Mouse (Mus musculus): ENCODE data around the gene Gpat3. TPM values are rescaled to one million over a fixed set of nuclear protein-coding genes. Genes with fewer than 3 reads are reported as not detected.

Gene Gpat3
- polyA plus RNA-seq, 1 experiment from 2014 or later = 0.57 TPM

DNA sequence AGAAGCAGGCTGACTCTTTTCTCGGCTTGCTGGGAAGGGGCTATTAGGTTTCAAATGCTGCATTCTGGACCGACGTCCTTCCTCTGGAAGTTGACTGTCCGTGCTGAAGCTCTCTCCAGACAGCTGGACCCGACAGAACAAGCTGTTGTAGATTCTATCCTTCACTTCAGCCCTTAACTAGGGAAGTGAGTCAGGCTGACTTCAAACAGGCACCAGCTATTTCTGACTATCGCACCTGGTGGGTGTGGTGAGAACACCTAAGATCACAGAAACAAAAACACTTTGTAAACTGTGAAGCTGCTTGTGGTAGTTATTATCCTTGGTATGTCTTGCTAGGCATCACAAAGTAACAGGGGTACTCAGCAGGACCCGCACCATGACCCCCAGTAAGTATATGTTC, 19.0 kb upstream of the Gpat3 start:
- H3K4me2 ChIP-seq (ENCODE audit: low read length) = no peak overlapping the region
- no peak overlapping the region for H3K27ac ChIP-seq (ENCODE audit: low read length)
- no peaks in the 10 kb centered on the region for H3K4me1 ChIP-seq (ENCODE audit: control insufficient read depth, insufficient read depth, low read length)
- H3K36me3 ChIP-seq (ENCODE audit: control insufficient read depth, insufficient read depth, low read length) = no peaks in the 10 kb centered on the region
- 82% methylated on average over 7 of the region's 7 CpGs for whole genome bisulfite sequencing
- H3K4me3 ChIP-seq (ENCODE audit: low read depth, low read length) = no peak overlapping the region
- H3K9me3 ChIP-seq (replicated peaks; ENCODE audit: control insufficient read depth, low read length, poor library complexity, severe bottlenecking) = no peaks in the 10 kb centered on the region
- no peak overlapping the region for H3K9ac ChIP-seq (ENCODE audit: low read depth, low read length)
- H3K27me3 ChIP-seq (ENCODE audit: control insufficient read depth, insufficient read depth, low read depth, low read length) = no peaks in the 10 kb centered on the region
- no peak for ATAC-seq

DNA sequence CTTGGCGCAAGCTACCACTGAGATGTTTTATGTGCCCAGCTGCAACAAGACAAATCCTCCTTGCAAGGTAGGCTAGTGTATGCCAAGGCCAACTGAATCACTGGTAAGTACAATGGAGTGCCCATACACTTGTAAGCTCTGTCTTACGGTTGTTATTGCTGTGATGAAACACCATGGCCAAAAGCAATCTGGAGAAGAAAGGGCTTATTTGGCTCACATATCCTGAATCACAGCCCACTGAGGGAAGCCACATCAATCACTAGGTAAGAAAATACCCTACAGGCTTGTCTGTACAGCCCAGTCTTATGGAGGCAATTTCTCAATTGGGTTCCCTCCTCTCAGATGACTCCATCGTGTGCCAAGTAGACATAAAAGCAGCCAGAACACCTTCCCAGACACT, 16.8 kb upstream of the Gpat3 start:
- WGBS = 88% methylated on average over 3 of the region's 3 CpGs

DNA sequence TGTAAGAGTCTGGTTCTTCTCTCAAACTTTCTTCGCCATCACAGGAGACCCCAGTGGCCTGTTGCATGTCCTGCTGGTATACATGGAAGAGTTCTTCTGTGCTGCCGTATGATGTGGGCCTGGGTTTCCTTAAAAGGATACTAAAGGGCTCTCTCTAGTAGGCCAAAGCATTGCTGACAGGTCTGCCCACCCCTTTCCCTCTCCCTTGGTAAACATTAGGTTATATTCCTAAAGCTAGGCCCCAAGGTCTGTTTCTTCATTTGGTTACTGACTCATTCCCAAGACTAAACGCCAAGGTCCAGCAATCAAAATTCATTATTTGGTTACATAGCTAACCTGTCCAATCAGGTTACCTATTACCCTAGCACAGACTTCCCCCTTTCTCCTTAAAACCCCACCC, 12.8 kb upstream of the Gpat3 start:
- 94% methylated on average over 3 of the region's 3 CpGs for WGBS
- H3K27me3 ChIP-seq (ENCODE audit: control insufficient read depth, insufficient read depth, low read depth, low read length) = no peaks in the 10 kb centered on the region
- H3K4me2 ChIP-seq (ENCODE audit: low read length) = no peak overlapping the region
- ATAC-seq = no peak
- no peak overlapping the region for H3K9ac ChIP-seq (ENCODE audit: low read depth, low read length)
- H3K9me3 ChIP-seq (replicated peaks; ENCODE audit: control insufficient read depth, low read length, poor library complexity, severe bottlenecking) = no peaks in the 10 kb centered on the region
- no peaks in the 10 kb centered on the region for H3K36me3 ChIP-seq (ENCODE audit: control insufficient read depth, insufficient read depth, low read length)
- no peaks in the 10 kb centered on the region for H3K4me1 ChIP-seq (ENCODE audit: control insufficient read depth, insufficient read depth, low read length)
- H3K27ac ChIP-seq (ENCODE audit: low read length) = no peak overlapping the region
- no peak overlapping the region for H3K4me3 ChIP-seq (ENCODE audit: low read depth, low read length)

More for the DNA sequence above, 16.8 kb upstream of the Gpat3 start:
- Histone ChIP-seq H3K4me2 (ENCODE audit: low read length) (no peak overlapping the region), H3K36me3 (ENCODE audit: control insufficient read depth, insufficient read depth, low read length) (no peaks in the 10 kb centered on the region), H3K27me3 (ENCODE audit: control insufficient read depth, insufficient read depth, low read depth, low read length) (no peaks in the 10 kb centered on the region), H3K4me1 (ENCODE audit: control insufficient read depth, insufficient read depth, low read length) (no peaks in the 10 kb centered on the region), H3K9ac (ENCODE audit: low read depth, low read length) (no peak overlapping the region), H3K27ac (ENCODE audit: low read length) (no peak overlapping the region), H3K4me3 (ENCODE audit: low read depth, low read length) (no peak overlapping the region), H3K9me3 (replicated peaks; ENCODE audit: control insufficient read depth, low read length, poor library complexity, severe bottlenecking) (no peaks in the 10 kb centered on the region)
- ATAC-seq = no peak

DNA sequence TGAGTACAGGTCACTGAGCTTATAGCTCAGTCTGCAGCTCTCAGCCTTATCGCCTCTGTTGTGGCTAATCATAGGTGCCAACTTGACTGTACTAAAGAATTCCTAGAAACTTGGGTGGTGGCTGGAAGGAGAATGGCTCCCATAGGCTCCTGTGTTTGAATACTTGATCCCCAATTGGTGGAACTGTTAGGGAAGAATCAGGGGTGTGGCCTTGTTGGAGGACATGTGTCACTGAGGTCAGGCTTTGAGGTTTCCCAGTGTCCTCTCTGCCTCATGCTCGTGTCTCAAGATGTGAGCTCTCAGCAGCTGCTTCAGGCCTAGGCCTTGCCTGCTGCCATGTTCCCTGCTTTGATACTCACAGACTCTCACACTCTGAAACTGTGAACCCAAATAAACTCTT, 11.7 kb upstream of the Gpat3 start:
- Histone ChIP-seq H3K4me1 (ENCODE audit: control insufficient read depth, insufficient read depth, low read length) (no peaks in the 10 kb centered on the region), H3K27me3 (ENCODE audit: control insufficient read depth, insufficient read depth, low read depth, low read length) (no peaks in the 10 kb centered on the region), H3K9me3 (replicated peaks; ENCODE audit: control insufficient read depth, low read length, poor library complexity, severe bottlenecking) (no peaks in the 10 kb centered on the region), H3K9ac (ENCODE audit: low read depth, low read length) (no peak overlapping the region), H3K27ac (ENCODE audit: low read length) (no peak overlapping the region), H3K4me2 (ENCODE audit: low read length) (no peak overlapping the region), H3K36me3 (ENCODE audit: control insufficient read depth, insufficient read depth, low read length) (no peaks in the 10 kb centered on the region), H3K4me3 (ENCODE audit: low read depth, low read length) (no peak overlapping the region)
- 93% methylated on average over 2 of the region's 2 CpGs for WGBS
- ATAC-seq = no peak

DNA sequence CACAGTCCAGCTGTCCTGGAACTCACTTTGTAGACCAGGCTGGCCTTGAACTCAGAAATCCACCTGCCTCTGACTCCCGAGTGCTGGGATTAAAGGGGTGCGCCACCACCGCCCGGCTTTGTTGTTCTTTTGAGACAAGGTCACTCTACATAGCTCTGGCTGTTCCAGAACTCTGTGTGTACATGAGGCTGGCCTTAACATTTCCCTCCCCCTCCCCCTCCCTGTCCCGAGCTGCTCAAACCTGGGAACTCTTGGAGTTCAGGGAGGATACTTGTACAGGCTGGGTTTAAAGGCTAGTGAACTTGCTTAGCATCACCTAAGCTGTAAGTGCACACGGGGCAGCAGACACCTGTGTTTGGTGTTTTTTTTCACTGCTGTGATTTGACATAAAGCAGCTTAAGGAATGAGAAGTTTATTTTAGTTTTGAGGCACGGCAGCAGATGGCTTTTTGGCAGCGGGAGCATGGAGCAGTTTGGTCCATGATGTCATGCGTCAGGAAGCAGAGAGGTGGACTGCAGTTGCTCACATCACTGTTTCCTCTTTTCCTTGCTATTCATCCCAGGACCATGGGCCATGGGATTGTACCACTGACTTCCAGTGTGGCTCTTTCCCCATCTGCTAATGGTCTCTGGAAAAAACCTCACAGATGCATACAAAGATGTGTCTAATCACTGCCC, 9.5 kb upstream of the Gpat3 start:
- H3K9ac ChIP-seq (ENCODE audit: low read depth, low read length) = no peak overlapping the region
- no peaks in the 10 kb centered on the region for H3K4me1 ChIP-seq (ENCODE audit: control insufficient read depth, insufficient read depth, low read length)
- WGBS = 80% methylated on average over 9 of the region's 9 CpGs
- H3K27ac ChIP-seq (ENCODE audit: low read length) = no peak overlapping the region
- no peaks in the 10 kb centered on the region for H3K27me3 ChIP-seq (ENCODE audit: control insufficient read depth, insufficient read depth, low read depth, low read length)
- no peaks in the 10 kb centered on the region for H3K9me3 ChIP-seq (replicated peaks; ENCODE audit: control insufficient read depth, low read length, poor library complexity, severe bottlenecking)
- H3K4me3 ChIP-seq (ENCODE audit: low read depth, low read length) = no peak overlapping the region
- ATAC-seq = no peak
- H3K4me2 ChIP-seq (ENCODE audit: low read length) = no peak overlapping the region
- no peaks in the 10 kb centered on the region for H3K36me3 ChIP-seq (ENCODE audit: control insufficient read depth, insufficient read depth, low read length)

DNA sequence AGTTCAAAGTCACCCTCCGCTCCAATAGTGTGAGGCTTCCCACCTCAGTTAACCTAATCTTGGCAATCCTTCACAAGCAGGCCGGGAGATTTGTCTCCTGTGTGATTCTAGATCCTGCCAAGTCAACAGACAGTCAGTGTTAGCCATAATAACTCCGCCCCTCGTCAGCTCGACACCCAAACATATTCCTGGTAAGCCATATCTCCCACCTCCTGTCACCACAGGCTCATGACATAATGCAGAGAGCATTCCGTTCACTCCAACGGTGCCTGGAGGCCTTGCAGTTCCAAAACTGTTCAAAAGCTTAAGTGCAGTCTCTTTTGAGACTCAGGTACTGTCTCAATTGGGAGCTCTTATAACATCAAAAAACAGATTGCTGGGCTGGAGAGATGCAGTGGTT, 7.6 kb upstream of the Gpat3 start:
- ATAC-seq = no peak
- Histone ChIP-seq H3K9me3 (replicated peaks; ENCODE audit: control insufficient read depth, low read length, poor library complexity, severe bottlenecking) (peaks cover 2% of the 10 kb centered on the region; the same call in 1 of the 2 replicates), H3K36me3 (ENCODE audit: control insufficient read depth, insufficient read depth, low read length) (no peaks in the 10 kb centered on the region)

DNA sequence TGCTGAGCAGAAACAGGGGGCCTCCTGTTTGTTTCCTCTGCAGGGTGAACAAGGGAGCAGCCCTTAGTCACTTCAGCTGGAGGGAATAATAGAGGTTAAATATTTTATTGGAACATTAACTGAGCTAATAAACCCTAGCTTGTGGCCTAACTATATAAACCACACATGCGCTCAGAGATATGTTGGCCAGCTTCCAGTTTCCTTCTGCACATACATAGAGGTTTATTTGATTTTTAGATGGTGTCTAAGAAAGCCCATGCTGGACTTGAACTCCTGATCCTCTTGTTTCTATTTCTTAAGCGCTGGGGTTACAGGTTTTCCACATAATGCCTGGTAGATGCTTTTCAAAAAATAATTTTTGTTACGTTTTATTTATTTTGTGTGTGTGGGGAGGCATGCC, 1.0 kb upstream of the Gpat3 start:
- no peak overlapping the region for H3K9ac ChIP-seq (ENCODE audit: low read depth, low read length)
- H3K27ac ChIP-seq (ENCODE audit: low read length) = no peak overlapping the region
- H3K4me3 ChIP-seq (ENCODE audit: low read depth, low read length) = no peak overlapping the region
- H3K4me1 ChIP-seq (ENCODE audit: control insufficient read depth, insufficient read depth, low read length) = peaks cover 7% of the 10 kb centered on the region
- ATAC-seq = no peak
- H3K4me2 ChIP-seq (ENCODE audit: low read length) = no peak overlapping the region
- WGBS = 57% methylated on average over 3 of the region's 3 CpGs
- no peaks in the 10 kb centered on the region for H3K36me3 ChIP-seq (ENCODE audit: control insufficient read depth, insufficient read depth, low read length)
- H3K27me3 ChIP-seq (ENCODE audit: control insufficient read depth, insufficient read depth, low read depth, low read length) = peaks cover 26% of the 10 kb centered on the region
- H3K9me3 ChIP-seq (replicated peaks; ENCODE audit: control insufficient read depth, low read length, poor library complexity, severe bottlenecking) = peaks cover 2% of the 10 kb centered on the region; the same call in 1 of the 2 replicates

More for the DNA sequence above, 7.6 kb upstream of the Gpat3 start:
- 93% methylated on average over 7 of the region's 7 CpGs for WGBS
- Histone ChIP-seq H3K27me3 (ENCODE audit: control insufficient read depth, insufficient read depth, low read depth, low read length) (no peaks in the 10 kb centered on the region), H3K4me3 (ENCODE audit: low read depth, low read length) (no peak overlapping the region), H3K9ac (ENCODE audit: low read depth, low read length) (no peak overlapping the region), H3K27ac (ENCODE audit: low read length) (no peak overlapping the region), H3K4me2 (ENCODE audit: low read length) (no peak overlapping the region), H3K4me1 (ENCODE audit: control insufficient read depth, insufficient read depth, low read length) (no peaks in the 10 kb centered on the region)

DNA sequence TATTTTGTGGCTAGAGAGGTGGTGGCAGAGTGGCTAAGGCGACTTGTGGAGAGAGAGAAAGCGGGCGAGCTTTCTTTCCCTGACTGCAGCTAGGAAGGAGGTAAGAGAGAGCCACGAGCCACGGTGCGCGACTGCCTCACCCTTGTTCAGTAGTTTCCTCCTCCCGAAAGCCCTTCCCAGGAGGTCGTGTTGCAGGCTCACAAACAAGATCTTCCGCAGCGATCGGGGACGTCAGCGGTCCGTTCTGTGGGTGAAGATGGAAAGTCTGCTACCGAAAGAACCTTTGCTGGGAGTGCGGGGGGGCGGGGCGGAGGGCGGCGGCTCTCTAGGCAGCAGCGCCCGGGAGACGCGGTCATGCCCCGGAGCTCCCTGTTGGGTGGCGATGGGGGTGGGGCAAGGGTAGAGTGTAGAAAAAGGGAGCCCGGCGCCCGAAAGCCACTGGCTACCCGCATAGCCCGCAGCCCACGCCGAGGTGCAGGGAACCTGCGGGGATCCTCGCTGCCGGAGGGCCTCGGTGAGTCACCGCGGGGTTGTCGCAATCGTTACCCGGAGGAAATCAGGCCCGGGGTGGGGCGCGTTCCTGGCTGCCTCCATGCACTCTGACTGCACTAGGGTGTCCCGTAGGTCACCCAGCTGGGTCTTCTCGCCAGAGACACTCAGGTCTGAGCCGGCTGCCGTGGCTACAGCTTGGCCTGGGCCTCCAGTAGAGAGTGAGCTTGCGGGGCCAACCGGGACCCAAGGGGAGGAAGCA, 510 bp downstream of the Gpat3 start:
- under 1% methylated on average over 52 of the region's 52 CpGs for WGBS
- H3K4me3 ChIP-seq (ENCODE audit: low read depth, low read length) = peak overlapping the region; percentile 54
- no peak overlapping the region for H3K27ac ChIP-seq (ENCODE audit: low read length)
- no peaks in the 10 kb centered on the region for H3K36me3 ChIP-seq (ENCODE audit: control insufficient read depth, insufficient read depth, low read length)
- peak overlapping the region; percentile 100 for H3K4me2 ChIP-seq (ENCODE audit: low read length)
- peaks cover 26% of the 10 kb centered on the region for H3K27me3 ChIP-seq (ENCODE audit: control insufficient read depth, insufficient read depth, low read depth, low read length)
- H3K4me1 ChIP-seq (ENCODE audit: control insufficient read depth, insufficient read depth, low read length) = peaks cover 7% of the 10 kb centered on the region
- peaks cover 2% of the 10 kb centered on the region; the same call in 1 of the 2 replicates for H3K9me3 ChIP-seq (replicated peaks; ENCODE audit: control insufficient read depth, low read length, poor library complexity, severe bottlenecking)
- H3K9ac ChIP-seq (ENCODE audit: low read depth, low read length) = peak overlapping the region; percentile 65
- peak; percentile 78 for ATAC-seq

DNA sequence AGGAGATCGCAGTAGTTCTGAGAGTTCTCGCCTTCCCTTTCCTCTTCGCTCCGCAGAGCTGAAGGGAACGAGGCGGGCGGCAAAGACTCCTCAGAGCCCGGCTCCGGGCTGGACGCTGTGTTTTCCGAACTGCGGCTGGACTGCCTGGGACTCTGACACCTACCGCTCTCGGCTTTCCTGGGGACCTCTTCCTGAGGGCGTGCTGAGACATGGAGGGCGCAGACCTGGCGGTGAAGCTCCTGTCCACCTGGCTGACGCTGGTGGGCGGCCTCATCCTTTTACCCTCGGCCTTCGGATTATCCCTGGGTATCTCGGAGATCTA, 1.0 kb downstream of the Gpat3 start:
- no peak overlapping the region for H3K27ac ChIP-seq (ENCODE audit: low read length)
- H3K36me3 ChIP-seq (ENCODE audit: control insufficient read depth, insufficient read depth, low read length) = no peaks in the 10 kb centered on the region
- H3K4me2 ChIP-seq (ENCODE audit: low read length) = peak overlapping the region; percentile 100
- peak overlapping the region; percentile 54 for H3K4me3 ChIP-seq (ENCODE audit: low read depth, low read length)
- H3K9me3 ChIP-seq (replicated peaks; ENCODE audit: control insufficient read depth, low read length, poor library complexity, severe bottlenecking) = peaks cover 2% of the 10 kb centered on the region; the same call in 1 of the 2 replicates
- WGBS = 0% methylated on average over 22 of the region's 22 CpGs
- ATAC-seq = peak; percentile 54; the same call in 1 of the 2 replicates
- H3K9ac ChIP-seq (ENCODE audit: low read depth, low read length) = peak overlapping the region; percentile 65
- H3K27me3 ChIP-seq (ENCODE audit: control insufficient read depth, insufficient read depth, low read depth, low read length) = peaks cover 26% of the 10 kb centered on the region
- H3K4me1 ChIP-seq (ENCODE audit: control insufficient read depth, insufficient read depth, low read length) = peaks cover 7% of the 10 kb centered on the region

Measured in midbrain, embryonic 16.5 days (tissue).